Mouse (Mus musculus) CD4-positive helper T cell, adult 2 months (primary cell): ENCODE measurements at regions not wholly inside any gene's neighbourhood (a gene's known extent, or its start where the extent isn't known, plus 50 kb on each side); places are given as distances from the start of the nearest gene placed in this dataset.

ENCODE experiments used
- DNase-seq: peaks from one replicate; pipeline ENCODE4 v3.0.0-alpha.2; 2012; ENCODE audit warnings: low read depth, missing footprints, low spot score

DNA sequence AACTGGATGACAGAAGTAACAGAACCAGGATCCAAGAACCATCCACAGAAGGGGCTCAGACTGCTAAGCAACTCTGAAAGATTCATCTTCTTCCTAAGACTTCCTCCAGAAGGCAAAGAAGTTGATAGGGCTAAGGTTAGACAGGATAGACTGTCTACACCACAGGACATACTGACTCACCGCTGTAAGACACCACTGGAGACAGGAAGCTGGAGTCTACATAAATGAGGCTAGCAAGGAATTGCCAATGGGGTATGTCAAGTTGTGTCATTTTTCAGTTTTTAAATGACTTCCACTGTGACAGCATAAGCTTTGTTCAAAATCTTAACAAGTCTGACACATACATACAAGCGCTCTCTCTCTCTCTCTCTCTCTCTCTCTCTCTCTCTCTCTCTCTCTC is 645.4 kb upstream of the Gm10131 start:
- peak; percentile 30 for DNase-seq

- DNase-seq, result peak; percentile 62
Observed at GRCm38 (mm10) chr8:34756171-34756570, 644.6 kb upstream of the Gm10131 start.

GRCm38 (mm10) chr8:34755480-34755879 is 643.9 kb upstream of the Gm10131 start:
- peak; percentile 76 for DNase-seq

DNA sequence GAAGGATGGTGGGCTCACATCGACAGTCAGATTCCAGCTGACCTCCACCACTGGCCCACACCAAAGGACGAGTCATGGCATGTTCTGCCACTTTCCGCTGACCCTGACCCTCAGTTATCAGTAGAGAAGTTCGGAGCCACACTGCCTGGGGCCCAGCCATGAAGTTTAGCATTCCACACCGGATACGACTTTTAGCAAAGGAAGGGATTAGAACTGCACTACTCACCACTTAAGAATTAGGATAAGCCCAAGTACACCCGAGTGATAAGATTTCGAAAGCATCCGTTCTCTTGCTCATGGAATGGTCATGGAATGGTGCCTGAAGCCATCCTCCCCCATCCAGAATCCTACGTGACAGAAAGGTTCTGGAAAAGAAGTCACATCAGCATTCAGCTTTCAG is 641.5 kb upstream of the Gm10131 start:
- no peak for DNase-seq

DNA sequence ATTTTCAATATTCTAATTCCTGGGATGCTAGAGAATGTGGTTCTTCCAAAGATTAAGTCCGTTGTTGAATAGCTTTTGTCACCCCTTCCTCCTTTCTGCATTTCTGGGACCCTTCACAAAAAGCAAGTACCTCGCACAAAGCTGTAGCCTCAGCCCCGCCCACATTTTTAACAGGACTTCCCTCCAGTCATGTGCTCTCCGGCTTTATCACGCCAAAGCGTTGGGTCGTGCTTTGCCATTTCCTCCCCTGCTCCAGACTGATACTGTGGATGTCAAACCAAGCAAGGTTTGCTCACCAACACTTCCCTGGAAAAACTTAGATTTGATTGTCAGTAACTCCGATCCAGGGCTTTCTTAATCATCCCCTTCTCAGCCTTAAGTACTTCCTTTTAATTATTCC is 637.0 kb upstream of the Gm10131 start:
- DNase-seq, result no peak

DNA sequence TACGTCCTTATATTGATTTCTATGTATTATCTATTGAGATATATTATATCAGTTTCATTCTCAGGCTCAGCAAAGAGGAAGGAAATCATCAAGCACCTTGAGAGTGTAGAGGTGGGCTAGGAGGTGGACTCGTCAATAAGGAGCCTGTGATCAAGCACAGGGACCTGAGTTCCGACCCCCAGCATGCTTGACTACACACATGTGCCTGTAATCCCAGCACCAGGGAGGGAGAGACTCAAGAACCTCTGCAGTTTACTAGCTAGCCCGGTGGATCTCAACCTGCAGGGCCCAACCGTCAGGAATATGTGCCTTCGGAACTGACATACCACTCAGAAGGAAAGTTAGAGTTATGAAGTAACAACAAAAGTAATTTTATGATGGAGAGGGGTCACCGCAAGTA is 634.2 kb upstream of the Gm10131 start:
- no peak for DNase-seq

DNA sequence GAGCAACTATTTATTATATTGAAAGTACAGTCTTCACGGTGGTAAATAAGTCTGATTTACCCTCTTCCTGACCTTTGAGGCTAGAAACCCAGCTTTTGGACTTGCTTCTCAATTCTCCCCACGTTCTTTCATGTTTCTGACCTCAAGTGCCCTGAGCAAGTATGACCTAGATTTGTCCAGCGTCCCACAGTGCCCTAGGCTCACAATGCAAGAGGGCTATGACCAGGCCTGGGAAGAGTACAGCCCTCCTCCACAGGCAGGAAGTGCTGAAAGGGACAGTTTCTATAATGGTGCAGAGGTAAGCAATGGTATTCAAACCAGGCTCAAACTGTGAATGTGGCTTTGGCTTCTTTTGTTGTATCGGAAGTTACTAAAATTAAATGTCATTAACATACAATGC is 633.1 kb upstream of the Gm10131 start:
- DNase-seq, result no peak

DNA sequence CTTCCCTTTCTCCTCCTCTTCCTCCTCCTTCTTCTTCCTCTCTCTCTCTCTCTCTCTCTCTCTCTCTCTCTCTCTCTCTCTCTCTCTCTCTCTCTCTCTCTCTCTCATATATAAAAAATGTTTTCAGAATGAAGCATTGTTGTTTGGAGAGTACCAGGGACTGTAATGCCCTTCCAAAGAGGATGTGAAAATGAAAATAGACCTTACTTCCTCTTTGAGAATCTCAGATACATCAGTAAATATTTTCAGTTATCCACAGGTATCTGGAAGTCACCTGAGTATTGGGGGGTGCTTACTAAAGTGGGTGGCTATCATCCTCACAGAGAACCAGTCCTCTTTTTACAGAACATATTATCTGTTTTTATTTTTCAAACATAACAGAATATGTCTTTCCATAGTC is 632.6 kb upstream of the Gm10131 start:
- DNase-seq, result no peak

DNA sequence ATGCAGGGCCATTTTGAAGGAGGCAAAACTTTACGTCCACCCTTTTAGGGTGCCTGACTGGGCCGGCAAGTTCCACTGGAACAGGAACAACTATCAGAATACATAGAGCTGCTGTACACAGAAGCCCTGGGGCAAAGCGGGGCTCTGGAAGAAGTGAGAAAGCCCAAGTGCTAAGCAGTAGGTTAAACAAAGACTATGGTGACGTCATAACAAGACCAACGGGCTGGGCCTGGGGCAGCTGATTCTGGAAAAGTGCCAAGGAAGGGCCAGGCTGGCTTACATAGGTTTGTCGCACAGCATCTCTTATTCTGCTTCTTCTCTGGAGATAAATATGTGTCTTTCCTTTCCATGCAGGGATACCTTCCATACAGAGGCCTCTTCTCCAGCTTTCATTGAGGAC is 631.6 kb upstream of the Gm10131 start:
- DNase-seq, result no peak

DNA sequence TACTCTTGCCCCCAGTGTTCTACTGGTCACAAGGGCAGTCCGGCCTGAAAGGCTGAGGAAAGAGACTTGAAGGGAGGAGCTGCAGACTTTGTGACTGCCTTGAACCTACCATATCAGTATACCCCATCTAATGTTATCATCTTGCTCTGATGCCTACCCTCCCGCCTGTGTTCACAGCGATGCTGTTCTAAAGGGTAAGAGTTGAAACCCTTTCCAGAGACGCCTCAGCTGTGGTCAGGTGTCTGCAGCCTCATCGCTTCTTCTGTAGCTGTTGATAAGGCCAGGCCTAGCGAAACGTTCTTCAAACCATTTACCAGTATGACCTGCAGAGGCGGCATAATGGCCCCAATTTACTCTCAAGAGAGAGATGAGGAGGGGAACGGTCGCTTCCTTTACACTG is 629.3 kb upstream of the Gm10131 start:
- DNase-seq, result peak; percentile 53

DNA sequence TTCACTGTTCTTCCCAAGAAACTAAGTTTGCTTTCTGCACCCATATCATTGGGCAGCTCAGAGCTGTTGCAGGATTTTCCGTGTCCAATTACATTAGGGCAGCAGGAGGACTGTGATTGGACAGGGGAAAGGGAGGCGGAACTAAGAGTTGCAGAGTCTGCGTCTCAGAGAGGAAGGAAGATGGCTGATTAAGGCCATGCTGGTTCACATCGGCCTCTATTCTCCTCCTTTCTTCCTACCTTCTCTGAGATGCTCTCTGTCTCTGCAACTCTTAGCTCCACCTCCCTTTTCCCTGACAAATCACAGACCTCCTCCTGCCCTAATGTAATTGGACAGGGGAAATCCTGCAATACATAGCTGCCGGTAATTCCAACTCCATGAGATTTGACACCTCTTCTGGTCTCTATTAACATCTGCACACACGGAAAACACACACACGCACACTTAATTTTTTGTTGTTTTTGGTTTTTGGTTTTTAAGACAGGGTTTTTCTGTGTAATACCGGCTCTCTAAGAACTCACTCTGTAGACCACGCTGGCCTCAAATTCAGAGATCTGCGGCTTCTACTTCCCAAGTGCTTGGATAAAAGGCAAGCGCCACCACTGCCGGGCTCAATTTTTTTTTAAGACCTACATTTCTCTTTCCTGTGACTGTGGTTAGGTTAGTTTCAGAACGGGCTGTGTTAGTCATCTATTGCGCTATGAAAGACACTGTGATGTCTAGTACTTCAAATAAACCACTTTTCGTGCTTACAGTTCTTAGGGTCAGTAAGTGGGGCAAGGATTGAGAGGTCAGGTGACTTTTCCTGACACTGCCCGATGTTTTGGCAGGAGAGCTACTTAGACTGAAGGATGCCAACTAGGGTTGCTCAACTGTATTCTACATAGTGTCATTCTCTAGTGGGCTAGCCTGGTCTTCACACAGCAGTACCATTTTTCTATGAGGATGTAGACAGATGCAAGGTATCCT is 628.6 kb upstream of the Gm10131 start:
- DNase-seq, result peak; percentile 85

DNA sequence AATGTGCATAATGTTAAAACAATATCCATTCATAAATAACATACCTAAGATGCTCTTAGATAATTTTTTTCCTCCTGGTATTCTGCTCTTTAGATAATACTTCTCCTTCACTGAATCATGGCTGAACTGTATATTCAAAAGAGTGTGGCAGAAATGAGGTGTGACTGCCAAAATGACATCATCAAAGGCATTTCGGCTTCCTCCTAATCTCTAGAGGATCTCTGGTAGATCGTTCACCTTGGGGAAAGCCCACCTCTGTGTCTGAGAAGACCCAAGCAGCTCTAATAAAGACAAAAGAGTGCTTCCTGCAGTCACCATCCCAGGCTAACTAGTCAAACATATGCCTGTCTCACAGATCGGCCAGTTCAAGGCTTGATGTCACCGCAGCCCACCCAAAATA is 624.7 kb upstream of the Gm10131 start:
- peak; percentile 25 for DNase-seq

GRCm38 (mm10) chr8:34735006-34735405 is 623.5 kb upstream of the Gm10131 start:
- DNase-seq, result peak; percentile 71

GRCm38 (mm10) chr8:34732808-34733207 is 621.3 kb upstream of the Gm10131 start:
- peak; percentile 32 for DNase-seq

DNA sequence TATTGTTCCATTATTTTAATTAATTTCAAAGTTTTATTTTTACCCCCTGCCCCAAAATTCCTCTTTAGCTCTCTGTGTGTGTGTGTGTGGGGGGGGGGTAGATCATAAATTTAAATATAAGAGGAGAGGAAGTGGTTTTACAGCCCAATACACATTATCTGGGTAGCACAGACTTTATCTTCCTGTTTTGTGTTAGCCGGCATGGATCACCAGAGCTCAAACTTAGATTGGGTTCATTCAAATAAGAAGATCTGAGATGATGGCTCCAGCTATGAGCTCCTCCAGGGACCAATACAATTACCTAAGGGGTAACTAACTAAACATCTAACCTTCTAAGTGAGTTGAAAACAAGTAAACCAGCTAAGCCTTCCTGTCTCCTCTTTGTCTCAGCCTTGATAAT is 620.8 kb upstream of the Gm10131 start:
- DNase-seq, result peak; percentile 50

DNA sequence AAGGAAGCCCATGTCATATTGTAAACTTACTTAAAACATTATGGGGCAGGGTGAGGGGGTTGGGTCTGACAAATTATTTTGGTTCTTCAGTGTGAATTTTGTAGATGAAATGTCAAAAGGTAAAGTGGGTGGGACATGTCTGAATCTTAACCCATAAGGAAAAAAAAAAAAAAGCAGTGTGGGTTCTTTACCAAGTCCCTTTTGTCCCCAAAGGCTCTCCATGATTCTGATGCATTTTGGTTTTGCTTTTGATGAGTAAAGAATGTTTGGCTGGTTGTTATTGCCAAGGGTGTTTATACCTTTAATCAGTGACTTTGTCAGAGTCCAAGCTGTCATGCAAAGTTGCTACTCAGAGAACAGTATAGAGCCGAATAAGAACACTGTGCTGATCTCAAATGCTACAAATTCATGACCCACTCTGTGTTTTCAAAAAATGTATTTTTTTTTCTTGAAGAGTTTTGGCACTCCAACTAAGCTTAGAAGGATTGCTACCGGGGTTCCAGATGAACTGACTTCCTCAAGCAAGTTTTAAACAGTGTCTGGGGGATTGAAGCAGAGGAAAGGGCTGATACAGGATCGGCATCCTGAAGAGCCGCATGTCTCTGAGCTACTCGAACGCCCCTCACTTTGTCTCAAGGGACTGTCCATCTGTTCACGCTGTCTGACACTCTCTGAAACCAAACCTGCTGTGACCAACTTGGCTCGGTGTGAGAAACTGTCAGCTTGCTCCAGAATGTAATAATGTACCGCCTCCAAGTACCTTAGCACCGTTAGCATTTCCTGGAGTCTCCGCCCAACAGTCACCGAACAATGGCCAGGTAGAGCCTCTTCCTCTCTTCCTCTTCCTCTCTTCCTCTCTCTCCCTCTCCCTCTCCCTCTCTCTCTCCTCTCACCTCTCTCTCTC is 619.8 kb upstream of the Gm10131 start:
- peak; percentile 19 for DNase-seq

GRCm38 (mm10) chr8:34729585-34729984 is 618.0 kb upstream of the Gm10131 start:
- DNase-seq, result no peak

GRCm38 (mm10) chr8:34727699-34728098 is 616.2 kb upstream of the Gm10131 start:
- no peak for DNase-seq

DNA sequence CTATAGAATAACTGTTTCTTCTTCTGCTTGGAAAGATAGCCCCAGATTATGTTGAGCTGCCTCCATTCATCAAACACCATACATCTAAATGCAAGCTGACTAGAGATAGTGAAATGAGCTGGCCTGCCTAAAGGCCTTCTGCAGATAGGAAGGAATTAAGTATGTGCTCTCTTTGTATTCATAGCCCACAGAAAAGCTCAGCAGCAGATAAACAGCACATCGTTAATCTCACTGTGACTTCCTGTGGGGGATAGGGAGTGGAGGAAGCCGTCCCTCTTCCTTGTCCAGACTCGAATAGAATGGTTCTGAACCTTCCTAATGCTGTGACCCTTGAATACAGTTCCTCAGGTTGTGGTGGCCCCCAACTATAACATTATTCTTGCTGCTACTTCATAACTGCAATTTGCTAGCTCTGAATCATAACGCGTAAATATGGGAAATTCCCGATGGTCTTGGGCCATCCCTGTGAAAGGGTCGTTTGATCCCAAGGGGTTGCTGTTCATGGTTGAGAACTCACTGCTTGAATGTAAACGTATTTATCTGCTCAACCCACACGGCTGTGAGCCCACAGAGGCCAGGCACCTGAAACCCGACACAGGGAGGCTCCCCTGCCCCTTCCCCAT is 614.7 kb upstream of the Gm10131 start:
- DNase-seq, result no peak

DNA sequence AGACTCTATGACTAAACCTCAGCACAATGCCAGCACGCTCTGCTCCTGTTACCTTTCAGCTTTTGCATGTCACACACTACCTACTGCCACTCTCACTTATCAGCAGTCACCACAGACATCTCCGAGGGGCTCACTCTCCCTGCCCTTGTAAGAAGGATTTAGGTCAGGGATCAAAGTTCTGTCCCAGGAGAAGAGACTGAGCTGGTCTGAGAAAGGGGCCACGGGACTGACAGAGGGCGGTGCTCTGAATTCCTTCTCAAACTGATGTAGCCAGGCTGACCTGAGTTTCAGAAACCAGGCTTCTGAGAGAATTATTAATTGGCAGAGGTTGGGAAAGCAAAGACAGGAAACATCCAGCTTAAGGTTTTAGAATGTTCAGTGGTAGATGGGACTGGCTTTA is 614.0 kb upstream of the Gm10131 start:
- DNase-seq, result no peak

DNA sequence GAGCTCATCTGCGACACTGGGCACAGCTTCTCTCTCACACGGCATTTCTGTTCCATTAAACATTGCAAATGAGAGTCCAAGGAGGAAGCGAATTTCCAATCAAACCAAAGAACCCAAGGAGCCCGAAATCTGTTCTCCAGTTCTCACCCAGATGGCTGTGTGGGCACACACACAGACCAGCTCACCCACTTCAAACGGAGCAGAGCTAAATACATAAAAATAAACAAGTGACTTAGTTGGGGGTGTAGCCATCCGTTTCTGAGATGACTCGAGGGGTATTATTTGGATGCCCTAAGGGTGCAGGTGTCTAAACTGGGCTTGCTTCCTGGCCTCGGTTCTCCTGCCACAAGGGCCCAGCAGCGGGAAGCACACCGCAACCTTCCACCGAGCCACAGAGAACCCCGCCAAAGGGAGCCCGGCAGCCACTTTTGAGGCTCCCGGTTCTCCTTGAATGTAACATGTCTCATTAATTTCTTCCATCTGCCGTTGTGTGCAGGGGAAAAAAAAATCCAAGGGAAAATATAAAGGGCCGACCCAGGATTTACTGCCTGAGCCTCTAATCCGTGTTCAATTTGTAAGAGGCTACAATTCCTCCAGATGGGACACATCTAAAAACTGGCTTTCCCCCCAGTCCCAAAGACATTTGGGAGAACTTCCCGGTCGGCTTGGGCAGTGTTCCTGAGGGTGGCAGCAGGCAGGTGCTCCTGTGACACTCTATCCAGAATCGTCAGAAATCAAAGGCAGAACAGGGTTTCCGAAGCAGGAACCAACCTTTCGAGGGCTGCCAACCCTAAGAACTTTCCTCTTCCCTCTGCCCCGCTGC is 598.6 kb upstream of the Gm10131 start:
- DNase-seq, result no peak
